Mouse (Mus musculus) stomach, embryonic 15.5 days (tissue): ENCODE measurements around the gene Lhfpl4. TPM values are rescaled to one million over a fixed set of nuclear protein-coding genes. Genes with fewer than 3 reads are reported as not detected.

Source experiments
- ATAC-seq: fragments of 200-750 bp; cut with Nextera tagmentation; 2 replicates; pipeline ENCODE4 v1.8.0; 2017; ENCODE audit warnings: low read depth, moderate number of reproducible peaks, moderate TSS enrichment; ENCODE audit not compliant: insufficient read depth, low FRiP score
- H3K27ac ChIP-seq: fragments of 300-500 bp; sonication (generic); 2 replicates; pipeline ENCODE4 v1.5.1; 2015; ENCODE audit warnings: mild to moderate bottlenecking, inconsistent platforms
- H3K27me3 ChIP-seq: fragments of 300-500 bp; sonication (generic); replicated peaks from 2 replicates; pipeline ENCODE4 v1.6.1; 2015; ENCODE audit warnings: inconsistent platforms
- H3K36me3 ChIP-seq: fragments of 300-500 bp; sonication (generic); 2 replicates; pipeline ENCODE4 v1.6.1; 2015; ENCODE audit warnings: inconsistent platforms
- H3K4me1 ChIP-seq: fragments of 300-500 bp; sonication (generic); 2 replicates; pipeline ENCODE4 v1.6.1; 2015; ENCODE audit warnings: inconsistent platforms
- H3K4me2 ChIP-seq: fragments of 300-500 bp; sonication (generic); 2 replicates; pipeline ENCODE4 v1.6.1; 2015; ENCODE audit warnings: mild to moderate bottlenecking, inconsistent platforms
- H3K4me3 ChIP-seq: fragments of 300-500 bp; sonication (generic); replicated peaks from 2 replicates; pipeline ENCODE4 v1.5.1; 2015; ENCODE audit warnings: inconsistent platforms
- H3K9ac ChIP-seq: fragments of 300-500 bp; sonication (generic); 2 replicates; pipeline ENCODE4 v1.6.1; 2015; ENCODE audit warnings: inconsistent platforms
- H3K9me3 ChIP-seq: fragments of 300-500 bp; sonication (generic); 2 replicates; pipeline ENCODE4 v1.6.1; 2016; ENCODE audit warnings: inconsistent platforms
- WGBS: fragments of 180-500 bp; shearing (Covaris S2); methylation state at CpG from one replicate; pipeline ENCODE4 v1.1.7; 2015; 5-methylcytosine and 5-hydroxymethylcytosine counted together
- polyA plus RNA-seq: library from polyadenylated mRNA; unstranded; fragments of >200 nt; fragmentation: Nextera tagmentation; extraction: Ambion mirVana; gene quantifications from 2 replicates; pipeline ENCODE4 v1.2.1, GENCODE M21; 2015

Gene Lhfpl4
- polyA plus RNA-seq, 1 experiment from 2014 or later, result 2.0 TPM

DNA sequence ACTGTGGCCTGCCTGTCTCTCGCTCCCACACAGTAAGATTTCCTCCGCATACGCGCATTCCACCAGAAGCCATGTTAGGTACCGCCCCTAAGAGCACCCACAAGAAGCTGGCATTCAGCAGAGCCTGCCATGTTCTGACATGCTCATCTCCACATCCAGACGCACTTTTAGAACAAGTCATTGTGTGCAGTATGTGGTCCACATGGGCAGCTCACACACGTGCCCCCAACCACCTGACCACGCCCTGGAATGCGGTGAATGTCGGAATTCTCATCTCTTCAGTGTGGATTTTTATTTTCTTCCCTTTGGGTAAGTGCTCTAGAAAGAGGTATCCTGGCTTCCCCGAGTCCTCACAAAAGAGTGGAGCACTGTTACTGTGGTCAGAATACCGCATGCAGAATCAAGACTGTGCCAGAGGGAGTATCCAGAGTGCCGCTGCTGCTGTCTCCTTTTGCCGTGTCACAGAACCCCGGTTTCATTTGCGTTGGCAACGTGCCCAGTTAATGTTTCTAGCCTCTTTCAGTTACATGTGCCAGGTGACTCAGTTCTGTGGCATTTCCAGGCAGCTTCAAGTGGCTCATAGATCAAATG is 28.4 kb downstream of the Lhfpl4 start:
- Histone ChIP-seq H3K4me1 (peaks cover 5% of the 10 kb centered on the region; the same call in 1 of the 2 replicates), H3K27ac (no peak overlapping the region), H3K9me3 (no peaks in the 10 kb centered on the region), H3K4me2 (peak overlapping the region; percentile 32), H3K36me3 (no peaks in the 10 kb centered on the region), H3K9ac (no peak overlapping the region), H3K4me3 (no peak overlapping the region), H3K27me3 (no peaks in the 10 kb centered on the region)
- peak; percentile 64; the same call in 1 of the 2 replicates for ATAC-seq
- 50% methylated on average over 17 of the region's 17 CpGs for WGBS

DNA sequence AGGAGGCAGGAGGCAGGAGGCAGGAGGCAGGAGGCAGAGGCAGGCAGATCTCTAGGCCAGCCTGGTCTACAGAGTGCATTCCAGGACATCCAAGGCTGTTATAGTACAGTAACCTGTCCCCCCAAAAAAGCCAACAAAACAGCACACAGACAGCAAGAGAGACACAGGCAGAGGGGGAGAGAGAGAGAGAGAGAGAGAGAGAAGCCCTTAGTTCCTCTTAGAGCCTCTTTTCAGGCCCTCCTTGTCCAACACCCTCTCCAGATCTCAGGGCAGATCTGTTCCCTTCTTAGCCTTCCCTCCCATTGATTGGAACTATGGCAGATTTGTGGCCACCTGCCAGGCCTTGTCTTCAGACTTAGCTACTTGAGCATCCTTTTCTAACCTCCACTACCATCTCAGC is 31.7 kb downstream of the Lhfpl4 start:
- Histone ChIP-seq H3K36me3 (0 out of 2 replicates have a peak, but pooled peaks cover 3% of the 10 kb centered on the region), H3K4me3 (no peak overlapping the region), H3K9me3 (no peaks in the 10 kb centered on the region), H3K27ac (no peak overlapping the region), H3K4me2 (no peak overlapping the region), H3K27me3 (no peaks in the 10 kb centered on the region), H3K9ac (no peak overlapping the region), H3K4me1 (peaks cover 5% of the 10 kb centered on the region; the same call in 1 of the 2 replicates)
- ATAC-seq, result no peak

DNA sequence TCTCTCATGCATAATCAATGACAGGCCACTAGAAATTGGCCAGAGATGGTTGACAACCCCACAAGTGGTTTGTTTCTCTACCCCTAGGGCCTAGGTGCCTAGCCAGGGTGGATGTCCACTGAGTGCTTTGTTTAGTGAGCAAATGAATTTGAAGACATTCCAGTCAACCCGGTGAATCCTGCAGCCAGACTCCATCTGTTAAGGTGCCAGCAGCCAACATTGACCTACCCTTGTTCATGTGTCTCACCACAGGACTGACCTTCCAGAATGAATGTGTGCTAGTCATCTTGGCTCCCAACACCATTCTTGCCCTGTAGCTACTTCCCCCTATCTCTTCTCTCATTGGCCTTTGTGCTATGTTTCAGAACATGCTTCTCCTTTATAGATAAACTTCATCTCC is 33.2 kb downstream of the Lhfpl4 start:
- WGBS, result 85% methylated on average over 1 of the region's 1 CpGs
- Histone ChIP-seq H3K9me3 (no peaks in the 10 kb centered on the region), H3K27me3 (no peaks in the 10 kb centered on the region), H3K4me3 (no peak overlapping the region), H3K27ac (no peak overlapping the region), H3K9ac (no peak overlapping the region), H3K4me2 (no peak overlapping the region), H3K4me1 (peaks cover 5% of the 10 kb centered on the region; the same call in 1 of the 2 replicates), H3K36me3 (0 out of 2 replicates have a peak, but pooled peaks cover 6% of the 10 kb centered on the region)
- ATAC-seq, result no peak

DNA sequence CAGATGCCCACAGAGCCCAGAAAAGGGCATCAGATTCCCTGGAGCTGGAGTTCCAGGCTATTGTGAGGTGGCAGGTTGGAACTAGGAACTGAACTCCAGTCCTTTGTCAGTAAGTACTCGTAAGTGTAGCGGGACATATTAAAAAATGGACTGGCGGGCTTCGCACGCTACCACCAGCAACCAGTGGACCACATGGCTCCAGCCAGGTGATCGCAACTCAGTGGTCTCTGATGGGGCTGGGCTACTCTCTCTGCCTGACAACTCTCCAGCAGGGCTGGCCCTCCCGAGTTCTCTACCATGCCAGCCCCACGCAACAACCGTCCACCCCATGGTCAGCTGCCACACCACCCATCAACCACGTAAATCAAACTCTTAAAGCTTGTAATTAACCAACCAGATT is 35.1 kb downstream of the Lhfpl4 start:
- Histone ChIP-seq H3K9me3 (no peaks in the 10 kb centered on the region), H3K36me3 (0 out of 2 replicates have a peak, but pooled peaks cover 15% of the 10 kb centered on the region), H3K4me2 (no peak overlapping the region), H3K27ac (no peak overlapping the region), H3K9ac (no peak overlapping the region), H3K27me3 (no peaks in the 10 kb centered on the region), H3K4me3 (no peak overlapping the region), H3K4me1 (no peaks in the 10 kb centered on the region)
- ATAC-seq, result no peak
- 95% methylated on average over 10 of the region's 10 CpGs for WGBS

DNA sequence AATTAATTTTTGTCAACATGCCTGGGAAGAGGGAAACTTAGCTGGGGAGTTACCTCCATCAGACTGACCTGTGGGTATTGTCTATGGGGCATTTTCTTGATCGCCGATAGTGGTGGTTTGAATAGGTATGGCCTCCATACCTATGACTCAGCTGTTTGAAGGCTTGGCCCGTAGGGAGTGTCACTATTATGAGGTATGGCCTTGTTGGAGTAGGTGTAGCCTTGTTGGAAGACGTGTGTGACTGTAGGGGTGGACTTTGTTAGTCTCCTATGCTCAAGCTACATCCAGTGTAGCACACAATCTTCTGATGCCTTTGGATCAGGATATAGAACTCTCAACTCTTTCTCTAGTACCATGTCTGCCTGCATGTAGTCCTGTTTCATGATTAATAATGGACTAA is 39.1 kb downstream of the Lhfpl4 start:
- H3K36me3 ChIP-seq, result peaks cover 46% of the 10 kb centered on the region
- H3K4me3 ChIP-seq, result no peak overlapping the region
- H3K9me3 ChIP-seq, result no peaks in the 10 kb centered on the region
- H3K4me1 ChIP-seq, result no peaks in the 10 kb centered on the region
- no peak overlapping the region for H3K4me2 ChIP-seq
- H3K27ac ChIP-seq, result no peak overlapping the region
- no peaks in the 10 kb centered on the region for H3K27me3 ChIP-seq
- H3K9ac ChIP-seq, result no peak overlapping the region
- WGBS, result 81% methylated on average over 4 of the region's 4 CpGs
- no peak for ATAC-seq

DNA sequence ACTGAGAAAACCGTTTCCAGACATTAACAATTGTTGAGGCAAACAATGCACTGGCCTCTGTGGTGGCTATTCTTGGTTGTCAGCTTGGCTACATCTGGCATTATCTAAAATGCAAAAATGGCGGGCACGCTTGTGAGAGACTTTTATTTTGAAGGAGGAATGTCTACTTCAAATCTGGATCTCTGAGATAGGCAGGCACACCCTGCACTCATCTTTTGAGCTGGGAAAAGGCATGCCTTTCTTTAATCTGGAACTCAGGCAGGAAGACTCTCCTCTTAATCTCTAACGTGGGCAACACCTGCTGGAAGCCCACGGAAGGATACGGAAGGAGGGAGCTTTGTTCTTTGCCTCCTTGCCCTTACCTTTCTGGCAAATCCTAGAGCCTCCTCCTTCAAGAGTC is 40.3 kb downstream of the Lhfpl4 start:
- Histone ChIP-seq H3K9ac (no peak overlapping the region), H3K4me3 (no peak overlapping the region), H3K4me2 (no peak overlapping the region), H3K9me3 (no peaks in the 10 kb centered on the region), H3K4me1 (no peaks in the 10 kb centered on the region), H3K27ac (no peak overlapping the region), H3K27me3 (no peaks in the 10 kb centered on the region), H3K36me3 (peaks cover 51% of the 10 kb centered on the region)
- ATAC-seq, result no peak
- 85% methylated on average over 6 of the region's 6 CpGs for WGBS

DNA sequence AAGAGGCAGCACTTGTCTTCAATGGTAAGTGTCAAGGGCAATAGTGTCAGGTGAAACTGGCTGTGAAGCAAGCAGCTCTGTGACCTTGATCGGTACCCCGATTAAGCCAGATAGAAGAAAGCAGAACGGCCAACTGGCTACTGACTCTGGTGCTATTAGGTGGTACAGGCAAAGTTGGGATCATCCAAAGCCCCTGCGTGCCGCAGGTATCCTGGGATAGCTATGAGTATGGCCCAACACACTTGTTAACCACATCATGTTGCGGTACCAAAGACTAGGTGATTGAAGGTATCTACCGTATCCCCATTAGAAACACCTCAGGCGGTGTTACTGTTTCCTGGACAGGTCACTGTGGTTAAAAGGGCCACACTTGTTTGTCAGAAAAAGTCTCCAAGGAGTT is 41.1 kb downstream of the Lhfpl4 start:
- WGBS, result 95% methylated on average over 8 of the region's 8 CpGs
- Histone ChIP-seq H3K4me3 (no peak overlapping the region), H3K4me1 (no peaks in the 10 kb centered on the region), H3K27me3 (no peaks in the 10 kb centered on the region), H3K9ac (no peak overlapping the region), H3K4me2 (no peak overlapping the region), H3K36me3 (peaks cover 57% of the 10 kb centered on the region), H3K9me3 (no peaks in the 10 kb centered on the region), H3K27ac (no peak overlapping the region)
- ATAC-seq, result no peak

DNA sequence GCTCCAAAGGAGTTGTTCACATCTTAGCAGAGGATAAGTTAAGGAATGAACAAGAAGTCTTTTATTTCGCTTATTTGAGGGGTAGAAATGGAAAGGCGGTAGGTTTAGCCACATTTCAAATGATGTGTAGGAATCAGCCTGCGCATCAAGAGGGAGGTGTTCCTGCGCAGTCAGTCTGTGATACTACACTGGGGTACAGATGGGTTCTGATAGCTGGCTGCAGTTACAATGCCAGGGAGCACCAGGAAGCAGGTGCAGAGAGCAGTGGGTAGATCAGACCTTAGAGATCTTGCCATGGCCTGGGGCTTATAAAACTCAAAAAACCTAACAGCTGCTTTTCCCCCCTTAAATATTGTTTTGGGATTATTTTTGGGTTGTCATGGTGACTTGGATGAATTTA is 49.9 kb downstream of the Lhfpl4 start:
- H3K27ac ChIP-seq, result no peak overlapping the region
- no peaks in the 10 kb centered on the region for H3K27me3 ChIP-seq
- ATAC-seq, result no peak
- H3K36me3 ChIP-seq, result peaks cover 50% of the 10 kb centered on the region
- 95% methylated on average over 4 of the region's 4 CpGs for WGBS
- H3K4me2 ChIP-seq, result no peak overlapping the region
- H3K9ac ChIP-seq, result no peak overlapping the region
- H3K9me3 ChIP-seq, result no peaks in the 10 kb centered on the region
- H3K4me1 ChIP-seq, result no peaks in the 10 kb centered on the region
- no peak overlapping the region for H3K4me3 ChIP-seq

DNA sequence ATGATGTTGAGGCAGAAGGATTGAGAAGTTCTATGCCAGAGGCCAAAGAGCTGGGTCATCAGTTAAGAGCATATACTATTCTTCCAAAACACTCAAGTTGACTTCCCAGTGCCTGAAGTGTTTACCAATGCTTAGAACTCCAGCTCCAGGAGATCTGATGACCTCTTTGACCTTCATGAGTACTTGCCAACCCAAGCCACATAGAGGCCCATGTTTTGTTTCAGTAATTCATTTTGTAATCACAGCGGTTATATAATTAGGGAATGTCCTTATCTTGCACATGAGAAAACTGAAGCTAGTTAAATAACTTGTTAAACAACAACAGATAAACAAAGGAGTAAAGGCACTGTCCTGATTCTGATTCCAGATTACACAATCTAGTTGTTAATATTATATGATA is 50.4 kb downstream of the Lhfpl4 start:
- WGBS, result 91% methylated on average over 1 of the region's 1 CpGs
- Histone ChIP-seq H3K4me1 (no peaks in the 10 kb centered on the region), H3K9ac (no peak overlapping the region), H3K36me3 (peaks cover 48% of the 10 kb centered on the region), H3K27ac (no peak overlapping the region), H3K9me3 (no peaks in the 10 kb centered on the region), H3K4me3 (no peak overlapping the region), H3K27me3 (no peaks in the 10 kb centered on the region), H3K4me2 (no peak overlapping the region)
- no peak for ATAC-seq

DNA sequence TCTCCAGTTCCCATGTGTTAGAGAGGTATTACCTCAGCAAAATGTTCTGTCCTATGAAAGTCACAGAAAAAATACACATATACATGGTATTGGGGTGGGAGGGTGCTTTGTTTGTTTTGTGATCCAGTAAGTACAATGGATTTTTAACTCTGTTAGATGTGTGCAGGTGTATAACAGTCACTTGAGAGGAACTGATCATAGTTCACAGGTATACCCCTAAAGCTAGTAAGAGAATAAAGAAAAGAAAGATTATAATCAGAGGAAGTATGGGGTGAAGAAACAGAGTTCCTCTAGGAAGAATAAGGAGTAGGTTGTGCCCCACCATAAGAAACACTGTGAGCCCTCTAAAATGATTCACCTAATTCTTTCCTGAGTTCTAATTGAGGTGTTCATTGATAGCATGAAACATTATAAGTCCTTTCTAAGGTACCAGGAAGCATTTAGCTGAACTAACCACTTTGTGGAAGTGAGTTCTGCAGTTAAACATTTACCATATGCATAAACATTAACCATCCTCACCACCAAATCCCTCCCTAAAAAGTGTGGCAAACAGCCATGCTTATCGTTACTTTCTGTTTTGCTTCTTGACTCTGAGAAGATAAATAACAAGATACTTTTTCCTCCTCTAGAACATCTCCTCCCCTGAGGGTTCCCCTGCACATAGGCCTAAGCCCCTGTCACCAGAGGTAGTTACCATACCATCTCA is 53.6 kb downstream of the Lhfpl4 start:
- no peaks in the 10 kb centered on the region for H3K4me1 ChIP-seq
- no peak overlapping the region for H3K9ac ChIP-seq
- no peaks in the 10 kb centered on the region for H3K27me3 ChIP-seq
- WGBS, result 47% methylated on average over 1 of the region's 1 CpGs
- H3K27ac ChIP-seq, result no peak overlapping the region
- H3K9me3 ChIP-seq, result no peaks in the 10 kb centered on the region
- no peak overlapping the region for H3K4me3 ChIP-seq
- ATAC-seq, result 0 out of 2 replicates have a peak, but pooled peaks have one; percentile 39
- H3K4me2 ChIP-seq, result no peak overlapping the region
- H3K36me3 ChIP-seq, result peaks cover 39% of the 10 kb centered on the region

DNA sequence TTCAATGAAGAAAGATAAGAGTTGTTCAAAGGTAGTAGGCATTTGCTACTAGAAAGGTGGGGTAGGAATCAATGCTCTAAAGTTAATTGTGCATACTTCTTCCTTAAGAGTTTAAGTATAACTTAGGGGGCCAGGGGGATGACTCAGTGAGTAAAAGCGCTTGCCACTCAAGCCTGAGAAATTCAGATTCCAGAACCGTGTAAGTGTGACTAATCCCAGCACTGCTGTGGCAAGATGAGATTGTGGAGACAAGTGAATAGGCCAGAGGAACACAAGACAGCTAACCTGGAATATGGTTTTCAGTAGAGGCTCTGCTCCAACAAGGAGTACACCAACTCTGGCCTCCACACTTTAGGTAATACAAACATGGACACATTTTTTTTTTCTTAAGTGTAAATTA is 61.8 kb downstream of the Lhfpl4 start:
- 73% methylated on average over 2 of the region's 2 CpGs for WGBS
- Histone ChIP-seq H3K4me2 (no peak overlapping the region), H3K36me3 (peaks cover 26% of the 10 kb centered on the region), H3K9ac (no peak overlapping the region), H3K27ac (no peak overlapping the region), H3K4me3 (no peak overlapping the region), H3K9me3 (no peaks in the 10 kb centered on the region), H3K27me3 (no peaks in the 10 kb centered on the region), H3K4me1 (no peaks in the 10 kb centered on the region)
- ATAC-seq, result no peak

DNA sequence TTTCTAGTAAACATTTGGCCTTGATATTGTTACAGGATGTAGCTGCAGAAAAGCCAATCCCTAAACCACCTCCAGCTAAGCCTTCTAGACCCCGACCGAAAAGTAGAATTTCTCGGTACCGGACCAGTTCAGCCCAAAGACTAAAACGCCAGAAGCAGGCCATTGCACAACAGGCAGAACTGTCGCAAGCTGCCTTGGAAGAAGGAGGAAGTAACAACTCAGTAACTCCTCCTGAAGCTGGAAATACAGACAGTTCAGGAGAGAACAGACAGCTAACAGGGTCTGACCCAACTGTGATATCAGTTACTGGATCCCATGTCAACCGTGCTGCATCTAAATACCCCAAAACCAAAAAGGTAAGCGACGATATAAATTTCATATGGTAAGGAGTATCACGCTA is 74.4 kb downstream of the Lhfpl4 start:
- Histone ChIP-seq H3K36me3 (peaks cover 41% of the 10 kb centered on the region), H3K4me2 (no peak overlapping the region), H3K9ac (no peak overlapping the region), H3K27me3 (no peaks in the 10 kb centered on the region), H3K27ac (no peak overlapping the region), H3K4me1 (no peaks in the 10 kb centered on the region), H3K9me3 (no peaks in the 10 kb centered on the region), H3K4me3 (no peak overlapping the region)
- ATAC-seq, result no peak
- WGBS, result 90% methylated on average over 10 of the region's 10 CpGs
